Mouse (Mus musculus) olfactory bulb, adult 2 months (tissue): ENCODE data around the gene Ttll5.

Experiments used
- CTCF ChIP-seq: fragments of 200-500 bp; IDR thresholded peaks from 2 replicates; pipeline ENCODE4 v1.5.1; 2012; ENCODE audit warnings: low read depth, mild to moderate bottlenecking, low read length, moderate library complexity; ENCODE audit not compliant: insufficient read depth
- POLR2A ChIP-seq: fragments of 200-500 bp; IDR thresholded peaks from 2 replicates; pipeline ENCODE4 v1.6.1; 2012; ENCODE audit warnings: mild to moderate bottlenecking, low read depth, low read length, moderate library complexity; ENCODE audit not compliant: insufficient read depth

DNA sequence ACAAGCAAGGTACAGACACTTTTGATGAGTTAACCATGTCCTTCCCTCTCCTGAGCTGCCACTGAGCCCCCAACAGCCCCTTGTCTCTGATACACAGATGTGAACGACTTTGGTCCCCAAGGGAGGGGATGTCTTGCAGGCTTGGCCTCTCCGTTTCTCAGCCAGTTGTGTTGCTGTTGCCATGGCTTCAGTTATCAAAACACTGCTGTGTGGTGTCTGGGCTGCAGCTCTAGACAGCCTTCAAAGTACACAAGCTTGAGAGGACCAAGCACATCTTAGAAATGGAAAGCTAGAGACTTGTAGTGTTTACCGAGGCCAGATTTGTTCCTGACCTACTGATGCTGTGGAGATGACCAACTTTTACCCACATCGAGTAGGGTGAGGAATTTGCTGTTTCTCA, 102.4 kb downstream of the Ttll5 start:
- no peak for TF ChIP-seq POLR2A
- no peak for TF ChIP-seq CTCF
